Mouse (Mus musculus) limb, embryonic 10.5 days (tissue): ENCODE data around the gene Crebbp. TPM values are rescaled to one million over a fixed set of nuclear protein-coding genes. Genes with fewer than 3 reads are reported as not detected.

Source experiments
- DNase-seq: peaks from one replicate; pipeline ENCODE4 v3.0.0-alpha.2; 2017; ENCODE audit warnings: low spot score
- H3K27ac ChIP-seq: fragments of 300-500 bp; sonication (generic); 2 replicates; pipeline ENCODE4 v1.5.1; 2016; ENCODE audit warnings: mild to moderate bottlenecking
- H3K27me3 ChIP-seq: fragments of 300-500 bp; sonication (generic); 2 replicates; pipeline ENCODE4 v1.6.1; 2016; ENCODE audit warnings: low read depth, mild to moderate bottlenecking; ENCODE audit not compliant: poor library complexity, severe bottlenecking
- H3K36me3 ChIP-seq: fragments of 300-500 bp; sonication (generic); 2 replicates; pipeline ENCODE4 v1.6.1; 2016; ENCODE audit warnings: mild to moderate bottlenecking, moderate library complexity
- H3K4me1 ChIP-seq: fragments of 300-500 bp; sonication (generic); 2 replicates; pipeline ENCODE4 v1.6.1; 2016
- H3K4me3 ChIP-seq: fragments of 300-500 bp; sonication (generic); 2 replicates; pipeline ENCODE4 v1.5.1; 2016; ENCODE audit warnings: mild to moderate bottlenecking, moderate library complexity
- H3K9me3 ChIP-seq: fragments of 300-500 bp; sonication (generic); replicated peaks from 2 replicates; pipeline ENCODE4 v1.6.1; 2016; ENCODE audit warnings: mild to moderate bottlenecking
- WGBS: fragments of 180-500 bp; shearing (Covaris S2); methylation state at CpG from one replicate; pipeline ENCODE4 v1.1.7; 2016; 5-methylcytosine and 5-hydroxymethylcytosine counted together
- polyA plus RNA-seq: library from polyadenylated mRNA; unstranded; fragments of >200 nt; fragmentation: Nextera tagmentation; extraction: Ambion mirVana; gene quantifications from 2 replicates; pipeline ENCODE4 v1.2.1, GENCODE M21; 2016

Crebbp gene
- polyA plus RNA-seq, 1 experiment from 2014 or later, result 36.9 TPM

DNA sequence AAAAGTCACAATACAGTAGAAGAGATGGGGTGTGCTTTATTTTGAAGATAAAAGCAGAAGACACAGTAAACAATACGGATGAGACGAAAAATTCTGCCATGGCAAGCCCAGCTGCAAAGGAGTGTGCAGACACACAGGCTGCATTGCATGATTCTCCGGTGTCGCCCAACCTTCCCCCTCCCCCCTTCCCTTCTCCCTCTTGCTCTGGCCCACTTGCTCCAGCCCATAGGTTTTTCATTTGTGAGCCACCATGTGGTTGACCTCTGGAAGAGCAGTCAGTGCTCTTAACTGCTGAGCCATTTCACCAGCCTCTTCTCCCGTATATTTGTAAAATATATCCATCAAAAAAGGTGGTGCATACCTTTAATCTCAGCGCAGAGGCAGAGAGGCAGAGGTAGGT lies 139.5 kb downstream of the Crebbp start:
- Histone ChIP-seq H3K36me3 (peaks cover 24% of the 10 kb centered on the region; the same call in 1 of the 2 replicates), H3K4me3 (no peak overlapping the region), H3K9me3 (no peaks in the 10 kb centered on the region), H3K27me3 (no peaks in the 10 kb centered on the region), H3K27ac (no peak overlapping the region), H3K4me1 (peaks cover 11% of the 10 kb centered on the region)
- 68% methylated on average over 6 of the region's 6 CpGs for WGBS
- DNase-seq, result no peak

GRCm38 (mm10) chr16:4068588-4068987 lies 145.2 kb downstream of the Crebbp start:
- Histone ChIP-seq H3K4me3 (no peak overlapping the region), H3K36me3 (peaks cover 71% of the 10 kb centered on the region), H3K27ac (no peak overlapping the region), H3K27me3 (no peaks in the 10 kb centered on the region), H3K9me3 (no peaks in the 10 kb centered on the region), H3K4me1 (no peaks in the 10 kb centered on the region)
- DNase-seq, result peak; percentile 50
- WGBS, result 64% methylated on average over 8 of the region's 8 CpGs

DNA sequence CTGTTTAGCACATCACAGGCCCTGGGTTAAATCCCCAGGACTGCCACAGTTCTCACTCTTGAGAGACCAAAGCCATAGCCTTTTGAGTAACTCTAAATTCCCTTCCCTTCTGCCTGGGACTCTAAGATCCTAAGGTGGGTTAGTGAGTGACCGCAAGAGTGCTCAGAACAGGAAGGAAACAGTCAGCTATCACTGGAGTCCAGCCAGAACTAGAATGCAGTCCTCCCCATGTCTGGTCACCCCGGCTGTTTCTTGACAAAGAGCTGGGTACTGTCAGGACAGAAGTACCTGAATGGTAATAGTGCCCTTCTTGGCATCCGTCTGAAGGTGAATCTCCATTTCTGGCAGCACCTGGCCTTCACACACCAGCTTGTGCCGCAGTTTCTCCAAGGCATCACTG lies 148.9 kb downstream of the Crebbp start:
- Histone ChIP-seq H3K4me3 (no peak overlapping the region), H3K4me1 (no peaks in the 10 kb centered on the region), H3K27me3 (no peaks in the 10 kb centered on the region), H3K27ac (no peak overlapping the region), H3K9me3 (no peaks in the 10 kb centered on the region), H3K36me3 (peaks cover 92% of the 10 kb centered on the region)
- DNase-seq, result no peak
- 95% methylated on average over 4 of the region's 4 CpGs for WGBS

DNA sequence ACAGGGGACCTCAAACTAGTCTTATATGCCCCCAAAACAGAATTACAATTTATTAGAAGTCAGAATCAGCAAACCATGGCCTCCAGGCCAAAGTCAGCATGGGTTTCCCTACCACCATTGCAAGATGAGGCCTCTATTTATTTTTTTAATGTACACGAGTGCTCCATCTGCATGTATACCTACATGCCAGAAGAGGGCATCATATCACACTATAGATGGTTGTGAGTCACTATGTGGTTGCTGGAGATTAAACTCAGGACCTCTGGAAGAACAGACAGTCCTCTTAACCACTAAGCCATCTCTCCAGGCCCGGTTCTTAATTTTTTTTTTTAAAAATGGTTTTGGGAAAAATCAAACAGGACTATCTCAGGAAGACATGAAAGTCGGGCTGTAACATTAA lies 160.0 kb downstream of the Crebbp start:
- 93% methylated on average over 3 of the region's 3 CpGs for WGBS
- H3K36me3 ChIP-seq, result peaks cover 93% of the 10 kb centered on the region

DNA sequence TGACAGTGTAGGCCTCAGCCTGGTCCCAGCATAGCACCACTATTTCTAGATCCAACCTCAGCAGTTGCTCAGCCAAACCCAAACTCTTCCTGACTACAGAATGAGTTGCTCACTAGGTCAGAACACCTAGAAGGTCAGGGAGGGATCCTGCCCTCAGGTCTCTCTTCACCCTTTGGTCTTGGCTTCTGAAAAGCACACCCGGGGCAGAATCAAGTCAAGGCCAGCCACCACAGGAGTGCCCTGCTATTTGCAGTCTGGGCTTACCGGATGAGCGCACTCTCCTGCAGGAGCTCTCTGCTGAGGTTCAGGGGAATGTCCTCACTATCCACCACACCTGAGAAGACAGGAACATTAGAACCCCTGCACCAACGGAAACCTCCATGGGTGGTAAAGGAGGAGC lies 161.2 kb downstream of the Crebbp start:
- 96% methylated on average over 4 of the region's 4 CpGs for WGBS
- no peak overlapping the region for H3K27ac ChIP-seq
- no peaks in the 10 kb centered on the region for H3K4me1 ChIP-seq
- peaks cover 93% of the 10 kb centered on the region for H3K36me3 ChIP-seq
- H3K4me3 ChIP-seq, result no peak overlapping the region
- DNase-seq, result no peak
- no peaks in the 10 kb centered on the region for H3K9me3 ChIP-seq
- H3K27me3 ChIP-seq, result no peaks in the 10 kb centered on the region

More for the DNA sequence above, 160.0 kb downstream of the Crebbp start:
- no peak for DNase-seq
- no peaks in the 10 kb centered on the region for H3K9me3 ChIP-seq
- H3K4me1 ChIP-seq, result no peaks in the 10 kb centered on the region
- no peak overlapping the region for H3K27ac ChIP-seq
- H3K27me3 ChIP-seq, result no peaks in the 10 kb centered on the region
- no peak overlapping the region for H3K4me3 ChIP-seq

- Histone ChIP-seq H3K27ac (no peak overlapping the region), H3K9me3 (no peaks in the 10 kb centered on the region), H3K4me3 (no peak overlapping the region), H3K27me3 (no peaks in the 10 kb centered on the region), H3K36me3 (peaks cover 98% of the 10 kb centered on the region), H3K4me1 (no peaks in the 10 kb centered on the region)
- 90% methylated on average over 4 of the region's 4 CpGs for WGBS
- no peak for DNase-seq
These were observed 168.3 kb downstream of the Crebbp start for GRCm38 (mm10) chr16:4045524-4045923.

DNA sequence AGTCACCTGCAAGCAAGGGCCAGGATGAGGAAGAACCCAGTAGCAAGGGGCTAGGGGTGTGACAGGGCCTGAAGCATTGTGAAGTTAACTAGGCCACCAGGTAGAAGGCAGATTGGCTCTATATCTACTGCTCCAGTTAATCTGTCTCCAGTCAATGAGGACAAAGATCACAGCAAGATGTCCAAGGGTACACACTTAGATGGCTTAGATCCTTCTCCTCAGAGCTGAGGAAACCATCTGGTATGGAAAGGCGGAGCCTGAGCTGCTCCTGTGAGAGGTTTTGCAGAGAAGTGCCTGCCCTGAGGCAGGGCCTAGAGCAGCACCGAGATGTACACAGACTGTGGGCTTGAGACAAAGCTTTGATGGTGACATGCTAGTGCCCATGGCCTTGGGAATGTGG lies 169.7 kb downstream of the Crebbp start:
- DNase-seq, result no peak
- H3K9me3 ChIP-seq, result no peaks in the 10 kb centered on the region
- 96% methylated on average over 2 of the region's 2 CpGs for WGBS
- H3K27me3 ChIP-seq, result no peaks in the 10 kb centered on the region
- no peaks in the 10 kb centered on the region for H3K4me1 ChIP-seq
- no peak overlapping the region for H3K4me3 ChIP-seq
- H3K27ac ChIP-seq, result no peak overlapping the region
- peaks cover 98% of the 10 kb centered on the region for H3K36me3 ChIP-seq

DNA sequence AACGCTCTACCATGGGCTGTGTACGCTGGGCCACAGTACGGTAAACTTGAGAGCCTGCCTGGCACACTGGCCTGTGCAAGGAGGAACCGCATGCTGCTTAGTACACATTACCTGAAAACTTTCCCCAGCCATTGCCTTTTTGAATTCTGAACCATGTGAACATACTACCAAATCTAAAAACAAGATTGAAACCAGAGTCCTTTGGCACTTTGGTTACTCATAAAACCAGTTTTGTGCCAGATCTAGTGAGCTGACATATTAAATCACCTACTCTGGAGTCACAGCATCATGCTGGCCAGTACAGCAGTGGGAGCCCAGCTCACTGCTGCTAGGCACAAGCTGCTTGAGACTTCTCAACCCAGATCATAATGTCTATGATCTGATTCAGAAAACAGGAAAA lies 172.2 kb downstream of the Crebbp start:
- Histone ChIP-seq H3K27me3 (no peaks in the 10 kb centered on the region), H3K36me3 (peaks cover 98% of the 10 kb centered on the region), H3K4me3 (no peak overlapping the region), H3K4me1 (no peaks in the 10 kb centered on the region), H3K9me3 (no peaks in the 10 kb centered on the region), H3K27ac (no peak overlapping the region)
- DNase-seq, result no peak
- WGBS, result 96% methylated on average over 4 of the region's 4 CpGs

GRCm38 (mm10) chr16:4040206-4040605 lies 173.6 kb downstream of the Crebbp start:
- no peak overlapping the region for H3K4me3 ChIP-seq
- no peak for DNase-seq
- WGBS, result 95% methylated on average over 5 of the region's 5 CpGs
- no peaks in the 10 kb centered on the region for H3K9me3 ChIP-seq
- no peak overlapping the region for H3K27ac ChIP-seq
- no peaks in the 10 kb centered on the region for H3K27me3 ChIP-seq
- peaks cover 89% of the 10 kb centered on the region for H3K36me3 ChIP-seq
- no peaks in the 10 kb centered on the region for H3K4me1 ChIP-seq

DNA sequence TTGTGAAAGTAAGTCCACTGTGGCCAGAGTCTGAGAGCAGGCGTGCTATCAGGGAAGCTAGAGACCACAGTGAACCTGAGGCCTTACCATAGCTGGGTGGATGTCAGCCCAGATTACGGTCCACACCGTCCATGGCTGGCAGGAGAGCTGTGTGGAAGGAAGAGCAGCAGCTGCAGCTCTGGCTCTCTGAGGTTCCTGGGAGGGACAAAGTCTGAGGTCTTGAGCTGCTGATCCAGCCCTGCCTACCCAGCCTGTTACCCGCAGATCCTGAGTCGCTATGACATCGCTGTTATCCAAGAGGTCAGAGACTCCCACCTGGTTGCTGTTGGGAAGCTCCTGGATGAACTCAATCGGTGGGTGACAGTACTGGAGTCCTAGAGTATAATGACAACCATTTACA lies 176.1 kb downstream of the Crebbp start:
- DNase-seq, result no peak
- Histone ChIP-seq H3K4me3 (no peak overlapping the region), H3K4me1 (no peaks in the 10 kb centered on the region), H3K27me3 (no peaks in the 10 kb centered on the region), H3K27ac (no peak overlapping the region), H3K9me3 (no peaks in the 10 kb centered on the region), H3K36me3 (peaks cover 65% of the 10 kb centered on the region)
- 94% methylated on average over 7 of the region's 7 CpGs for WGBS

- H3K4me3 ChIP-seq, result no peak within 1 kb of the TSS
- no peaks in the 10 kb centered on the region for H3K9me3 ChIP-seq
- 87% methylated on average over 5 of the region's 5 CpGs for WGBS
- DNase-seq, result no peak
- H3K27me3 ChIP-seq, result no peaks in the 10 kb centered on the region
- H3K27ac ChIP-seq, result no peak within 1 kb of the TSS
- H3K36me3 ChIP-seq, result peaks cover 57% of the 10 kb centered on the region
- no peaks in the 10 kb centered on the region for H3K4me1 ChIP-seq
These were observed 177.0 kb downstream of the Crebbp start, which contains the start of gene Dnase1 for GRCm38 (mm10) chr16:4036807-4037206. TSS of gene Dnase1 (plus strand) at chr16:4036942.

DNA sequence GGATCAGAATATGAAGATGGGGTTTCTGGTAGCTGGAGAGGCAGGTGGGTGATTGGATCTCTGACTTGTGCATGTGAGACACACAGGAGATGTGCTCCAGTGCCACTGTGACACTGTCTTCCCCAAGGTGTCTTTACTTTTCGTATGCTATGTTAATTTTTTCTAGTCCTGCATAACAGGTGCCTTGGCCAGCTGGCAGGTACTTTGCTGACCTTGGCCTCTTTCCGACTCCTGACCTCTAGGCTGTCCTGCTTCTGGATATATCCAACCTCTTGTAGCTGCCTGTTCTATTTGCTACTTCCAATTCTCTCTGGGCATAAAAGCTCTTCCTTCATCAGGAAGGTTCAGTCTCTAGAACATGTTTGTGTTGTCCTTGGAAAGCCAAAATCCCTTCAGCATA lies 178.2 kb downstream of the Crebbp start:
- no peaks in the 10 kb centered on the region for H3K9me3 ChIP-seq
- DNase-seq, result no peak
- H3K27me3 ChIP-seq, result no peaks in the 10 kb centered on the region
- H3K27ac ChIP-seq, result no peak overlapping the region
- 0 out of 2 replicates have a peak, but pooled peaks cover 3% of the 10 kb centered on the region for H3K4me1 ChIP-seq
- H3K36me3 ChIP-seq, result peaks cover 44% of the 10 kb centered on the region
- H3K4me3 ChIP-seq, result no peak overlapping the region
- WGBS, result 84% methylated on average over 2 of the region's 2 CpGs

- 93% methylated on average over 3 of the region's 3 CpGs for WGBS
- DNase-seq, result no peak
These were observed 179.3 kb downstream of the Crebbp start for GRCm38 (mm10) chr16:4034476-4034875.

GRCm38 (mm10) chr16:4033971-4034370 lies 179.8 kb downstream of the Crebbp start:
- no peak overlapping the region for H3K27ac ChIP-seq
- WGBS, result 87% methylated on average over 5 of the region's 5 CpGs
- H3K9me3 ChIP-seq, result no peaks in the 10 kb centered on the region
- H3K4me1 ChIP-seq, result 0 out of 2 replicates have a peak, but pooled peaks cover 3% of the 10 kb centered on the region
- H3K27me3 ChIP-seq, result no peaks in the 10 kb centered on the region
- no peak overlapping the region for H3K4me3 ChIP-seq
- DNase-seq, result no peak
- H3K36me3 ChIP-seq, result peaks cover 28% of the 10 kb centered on the region

More at GRCm38 (mm10) chr16:4034476-4034875, 179.3 kb downstream of the Crebbp start:
- 0 out of 2 replicates have a peak, but pooled peaks cover 3% of the 10 kb centered on the region for H3K4me1 ChIP-seq
- no peak overlapping the region for H3K27ac ChIP-seq
- no peaks in the 10 kb centered on the region for H3K27me3 ChIP-seq
- no peak overlapping the region for H3K4me3 ChIP-seq
- H3K36me3 ChIP-seq, result peaks cover 33% of the 10 kb centered on the region
- H3K9me3 ChIP-seq, result no peaks in the 10 kb centered on the region
